Mouse (Mus musculus): Measurements from ENCODE around the gene Tmem236. TPM values are rescaled to one million over a fixed set of nuclear protein-coding genes. Genes with fewer than 3 reads are reported as not detected.

Tmem236 gene
- 0.03 TPM for polyA plus RNA-seq (2021)

DNA sequence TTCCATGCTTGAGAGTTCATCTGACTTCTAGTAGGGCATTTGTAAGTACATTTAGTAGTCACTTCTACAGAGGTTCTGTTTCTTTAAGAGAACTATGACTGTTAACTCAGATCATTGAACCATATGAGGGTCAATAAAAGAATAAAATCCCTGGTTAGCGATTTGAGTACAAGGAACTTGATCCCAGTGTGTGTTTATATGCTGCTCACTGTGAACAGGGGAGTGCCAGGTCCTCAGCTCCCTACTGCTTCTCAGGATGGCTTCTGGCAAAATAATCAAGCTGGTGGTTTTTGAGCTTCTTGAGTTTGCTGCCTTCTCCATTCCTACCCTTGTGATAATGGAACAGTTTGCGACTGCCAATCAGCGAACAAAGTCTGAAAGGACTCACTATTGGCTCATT lies at the start of gene Tmem236:
Gene Tmem236, plus strand, starts transcription at position 190 of the 400 bp plus-strand sequence.
- no peak for ATAC-seq
- no peak for TF ChIP-seq CTCF (IDR thresholded peaks at IDR 0.05)
- in situ Hi-C loops (cut with MboI; ENCODE audit: low pct_unique_long_range_greater_than_20kb) = no loop called here

DNA sequence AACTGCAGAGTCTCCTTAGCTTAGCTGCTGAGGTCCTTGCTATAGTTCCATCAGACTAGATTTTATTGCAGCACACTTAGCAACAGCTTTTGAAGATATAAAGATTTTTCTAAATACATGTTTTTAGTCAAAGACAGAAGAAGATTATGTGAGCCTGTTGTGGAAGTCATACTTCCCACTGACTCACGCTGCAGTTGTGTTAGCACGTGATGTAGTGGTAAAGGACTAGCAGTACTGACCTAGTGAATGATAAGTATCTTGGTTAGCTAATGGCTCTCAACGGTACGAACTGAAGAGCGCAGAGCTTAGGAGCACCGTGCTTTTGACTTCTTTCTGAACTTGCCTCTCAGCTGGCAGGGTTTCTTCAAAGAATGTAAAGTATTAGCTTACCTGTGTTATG lies 47.9 kb upstream of the Tmem236 start:
- no peak for TF ChIP-seq CTCF (IDR thresholded peaks at IDR 0.05)
- ATAC-seq (no peak), DNase-seq (ENCODE audit: low read depth, low spot score) (no peak)
- CTCF ChIA-PET = interaction anchor here (1.6 to 1.8 kb wide), 2 partner anchors 25 to 79 kb away, joined by 3 to 5 read pairs; no protein-coding TSS in a partner anchor
- POLR2A ChIA-PET = no interaction called here
- in situ Hi-C loops (cut with MboI; ENCODE audit: low pct_unique_long_range_greater_than_20kb) = loop anchor here (25.0 kb wide), 2 partner anchors 89 to 839 kb away; no protein-coding TSS in a partner anchor
- no peaks in the 10 kb centered on the region for H3K27me3 ChIP-seq

More for the DNA sequence above, at the start of gene Tmem236:
- CTCF ChIA-PET = no interaction called here
- POLR2A ChIA-PET = no interaction called here
- DNase-seq (ENCODE audit: low read depth, low spot score) = no peak
- H3K27me3 ChIP-seq = peaks cover 17% of the 10 kb centered on the region

DNA sequence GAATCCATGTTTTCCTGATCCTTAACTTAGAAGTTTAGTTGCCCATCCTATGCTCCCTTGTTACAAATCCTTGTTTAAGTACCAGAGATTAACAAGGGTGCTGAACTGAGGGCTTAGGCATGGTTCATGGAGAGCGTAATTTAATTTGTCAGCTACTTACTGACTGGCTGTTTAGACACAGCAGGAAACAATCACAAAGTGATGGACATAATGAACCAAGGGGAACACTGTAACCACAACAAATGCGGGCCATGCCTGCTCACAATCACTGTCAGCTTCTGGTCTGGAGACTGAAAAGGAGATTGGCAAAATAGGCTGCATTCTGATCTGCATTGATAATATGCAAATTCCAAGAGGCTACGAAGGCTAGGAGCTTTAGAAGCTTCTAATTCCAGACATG lies 46.7 kb upstream of the Tmem236 start:
- in situ Hi-C loops (cut with MboI; ENCODE audit: low pct_unique_long_range_greater_than_20kb) = loop anchor here (25.0 kb wide), 2 partner anchors 90 to 840 kb away; no protein-coding TSS in a partner anchor

DNA sequence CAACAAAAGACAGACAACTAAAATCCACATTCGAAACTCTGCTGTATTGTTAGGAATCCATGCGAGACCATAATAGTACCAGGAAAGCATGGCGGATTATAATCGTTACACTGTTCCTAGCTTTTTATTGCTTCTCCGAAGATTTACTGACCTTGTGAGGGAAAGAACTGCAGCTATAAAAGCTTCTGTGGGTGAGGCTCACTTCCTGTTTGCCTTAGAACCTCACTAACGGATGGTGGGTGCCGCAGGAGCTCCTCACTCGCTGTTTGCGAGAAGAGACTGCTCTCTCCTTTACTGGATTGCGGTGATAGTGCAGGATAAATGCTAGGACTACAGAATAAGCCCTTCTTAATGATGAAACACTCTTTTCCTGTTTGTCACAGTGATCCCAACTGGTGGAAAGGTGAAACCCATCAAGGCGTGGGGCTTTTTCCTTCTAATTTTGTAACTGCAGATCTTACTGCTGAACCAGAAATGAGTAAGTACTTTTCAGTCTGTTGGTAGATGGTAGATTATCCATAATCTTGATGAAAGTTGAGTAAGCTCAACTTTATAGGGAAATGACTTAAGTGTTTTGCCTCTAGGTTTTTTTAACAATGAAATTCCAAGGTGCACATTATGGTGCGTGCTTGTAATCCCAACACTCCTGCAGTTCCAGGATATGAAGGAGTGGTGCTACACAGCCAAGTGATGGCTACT lies 43.5 kb upstream of the Tmem236 start:
- ATAC-seq = no peak
- no peak for DNase-seq (ENCODE audit: low read depth, low spot score)
- ChIA-PET POLR2A (no interaction called here), CTCF (interaction anchor here (1.3 kb wide), 1 partner anchor 25 kb away, joined by 3 read pairs; no protein-coding TSS in a partner anchor)
- no peaks in the 10 kb centered on the region for H3K27me3 ChIP-seq
- in situ Hi-C loops (cut with MboI; ENCODE audit: low pct_unique_long_range_greater_than_20kb) = loop anchor here (25.0 kb wide), 2 partner anchors 93 to 843 kb away; no protein-coding TSS in a partner anchor
- no peak for TF ChIP-seq CTCF (IDR thresholded peaks at IDR 0.05)

More for the DNA sequence above, 46.7 kb upstream of the Tmem236 start:
- CTCF ChIA-PET = interaction anchor here (1.3 to 1.8 kb wide), 3 partner anchors 13 to 80 kb away, joined by 3 to 5 read pairs (median 3); no protein-coding TSS in a partner anchor
- ATAC-seq (no peak), DNase-seq (ENCODE audit: low read depth, low spot score) (no peak)
- TF ChIP-seq CTCF (IDR thresholded peaks at IDR 0.05) = no peak
- H3K27me3 ChIP-seq = no peaks in the 10 kb centered on the region
- POLR2A ChIA-PET = interaction anchor here (0.6 kb wide), 1 partner anchor 102 kb away, joined by 4 read pairs; no protein-coding TSS in a partner anchor

DNA sequence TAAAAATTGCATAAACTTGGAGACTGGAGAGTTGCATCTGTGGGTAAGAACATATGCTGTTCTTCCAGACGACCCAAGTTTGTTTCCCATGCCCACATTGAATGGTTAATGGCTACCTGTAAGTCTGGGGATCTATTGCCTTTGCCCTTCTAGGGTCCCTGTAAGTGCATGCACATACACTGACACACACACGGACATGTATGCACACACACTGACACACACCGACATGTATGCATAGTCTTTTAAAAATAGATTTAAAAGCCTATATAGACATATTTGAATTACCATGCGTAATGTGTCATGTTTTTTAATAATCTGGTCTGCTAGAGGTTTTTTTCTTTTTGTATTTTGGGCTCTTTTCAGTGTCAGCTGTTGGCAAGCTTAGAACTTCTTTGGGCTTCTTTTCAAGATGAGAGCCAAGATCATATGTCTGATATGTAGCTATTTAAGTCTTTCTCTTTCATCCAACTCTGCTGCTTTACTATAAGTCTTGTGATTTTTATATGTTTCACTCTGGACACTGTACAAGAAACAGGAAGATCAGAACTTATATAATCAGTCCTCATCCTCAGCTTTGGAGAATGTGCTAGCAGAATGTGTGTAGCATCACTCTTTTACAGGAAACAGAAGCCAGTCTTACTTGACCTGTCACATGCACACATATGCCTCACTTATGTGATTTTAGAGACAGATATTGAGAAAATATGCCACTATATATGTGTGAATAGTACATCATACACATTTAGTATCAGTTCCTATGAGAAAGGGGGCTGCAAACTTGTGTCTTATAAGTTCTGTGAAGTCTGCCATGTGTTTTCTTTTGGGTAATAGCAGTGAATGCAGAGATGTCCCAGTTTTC lies 41.6 kb upstream of the Tmem236 start:
- ATAC-seq = no peak
- TF ChIP-seq CTCF (IDR thresholded peaks at IDR 0.05) = no peak
- DNase-seq (ENCODE audit: low read depth, low spot score) = no peak
- H3K27me3 ChIP-seq = no peaks in the 10 kb centered on the region
- ChIA-PET POLR2A (no interaction called here), CTCF (no interaction called here)
- in situ Hi-C loops (cut with MboI; ENCODE audit: low pct_unique_long_range_greater_than_20kb) = loop anchor here (25.0 kb wide), 2 partner anchors 95 to 845 kb away; no protein-coding TSS in a partner anchor

DNA sequence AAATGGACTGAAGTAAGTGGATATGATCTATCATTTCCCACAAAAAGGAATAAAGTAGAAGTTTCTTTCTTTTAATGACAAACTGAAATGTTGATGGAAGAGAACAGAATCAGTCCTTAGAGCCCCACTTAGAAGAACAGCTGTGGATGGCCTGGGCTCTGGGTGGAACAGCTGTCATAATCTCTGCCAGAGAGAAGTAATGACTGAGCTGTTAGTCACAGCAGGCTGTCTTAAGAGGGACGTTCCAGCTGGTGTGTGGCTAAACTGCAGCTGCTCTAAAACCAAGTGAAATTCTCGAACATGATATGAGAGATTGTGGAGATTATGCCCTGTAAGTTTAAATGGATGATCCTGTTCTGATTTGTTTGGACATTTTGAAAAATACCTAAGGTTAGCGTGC lies 37.4 kb upstream of the Tmem236 start:
- DNase-seq (ENCODE audit: low read depth, low spot score) (no peak), ATAC-seq (no peak)
- H3K27me3 ChIP-seq = no peaks in the 10 kb centered on the region
- CTCF ChIA-PET = no interaction called here
- POLR2A ChIA-PET = interaction anchor here (0.6 kb wide), 1 partner anchor 9 kb away, joined by 4 read pairs; no protein-coding TSS in a partner anchor
- no peak for TF ChIP-seq CTCF (IDR thresholded peaks at IDR 0.05)
- in situ Hi-C loops (cut with MboI; ENCODE audit: low pct_unique_long_range_greater_than_20kb) = loop anchor here (25.0 kb wide), 2 partner anchors 100 to 850 kb away; no protein-coding TSS in a partner anchor

DNA sequence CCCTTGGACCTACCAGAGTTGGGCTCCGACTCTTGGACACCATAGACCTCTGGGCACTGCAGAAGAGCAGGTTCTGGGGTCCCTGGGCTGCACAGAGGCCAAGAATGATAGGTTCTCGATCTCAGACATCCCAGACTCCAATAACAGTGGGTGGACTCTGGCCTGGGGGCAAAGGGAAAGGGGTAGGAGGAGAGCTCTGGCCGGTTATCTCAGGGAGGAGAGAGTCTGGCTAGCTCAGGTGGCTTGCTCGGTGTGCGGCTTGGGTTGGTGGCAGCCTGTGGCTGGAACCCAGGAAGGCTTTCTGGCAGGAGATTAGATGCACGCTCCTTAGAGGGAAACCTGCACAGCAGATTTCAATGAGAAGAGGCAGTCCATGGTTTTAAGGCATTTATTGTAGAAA lies 34.7 kb upstream of the Tmem236 start:
- ChIA-PET POLR2A (no interaction called here), CTCF (interaction anchor here (1.0 to 2.3 kb wide), 3 partner anchors 11 to 16 kb away, joined by 3 to 5 read pairs (median 3); no protein-coding TSS in a partner anchor)
- TF ChIP-seq CTCF (IDR thresholded peaks at IDR 0.05) = no peak
- in situ Hi-C loops (cut with MboI; ENCODE audit: low pct_unique_long_range_greater_than_20kb) = loop anchor here (25.0 kb wide), 2 partner anchors 102 to 852 kb away; no protein-coding TSS in a partner anchor
- no peaks in the 10 kb centered on the region for H3K27me3 ChIP-seq
- DNase-seq (ENCODE audit: low read depth, low spot score) (no peak), ATAC-seq (no peak)

DNA sequence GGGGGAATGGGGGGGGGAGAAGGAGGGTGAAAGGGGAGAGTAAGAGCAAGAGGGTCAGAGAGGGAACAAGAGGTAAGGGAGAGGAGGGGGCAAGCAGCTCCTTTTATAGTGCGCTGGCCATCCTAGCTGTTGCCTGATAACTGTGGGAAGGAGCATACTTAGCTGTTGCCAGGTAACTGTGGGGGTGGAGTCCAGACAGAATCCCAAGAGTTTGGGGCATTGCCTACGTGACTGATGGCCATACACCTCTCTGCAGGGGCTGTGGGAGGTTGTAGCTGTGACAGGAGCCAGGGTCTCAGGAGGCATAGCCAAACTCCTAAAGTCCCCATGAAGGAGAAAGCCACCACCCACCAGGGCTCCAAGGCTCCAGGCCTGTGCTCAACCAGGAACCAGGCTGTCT lies 34.3 kb upstream of the Tmem236 start:
- CTCF ChIA-PET = interaction anchor here (1.0 to 2.3 kb wide), 4 partner anchors 11 to 16 kb away, joined by 3 to 5 read pairs (median 3); no protein-coding TSS in a partner anchor
- H3K27me3 ChIP-seq = no peaks in the 10 kb centered on the region
- ATAC-seq (no peak), DNase-seq (ENCODE audit: low read depth, low spot score) (no peak)
- no peak for TF ChIP-seq CTCF (IDR thresholded peaks at IDR 0.05)
- POLR2A ChIA-PET = no interaction called here
- in situ Hi-C loops (cut with MboI; ENCODE audit: low pct_unique_long_range_greater_than_20kb) = loop anchor here (25.0 kb wide), 2 partner anchors 103 to 853 kb away; no protein-coding TSS in a partner anchor

DNA sequence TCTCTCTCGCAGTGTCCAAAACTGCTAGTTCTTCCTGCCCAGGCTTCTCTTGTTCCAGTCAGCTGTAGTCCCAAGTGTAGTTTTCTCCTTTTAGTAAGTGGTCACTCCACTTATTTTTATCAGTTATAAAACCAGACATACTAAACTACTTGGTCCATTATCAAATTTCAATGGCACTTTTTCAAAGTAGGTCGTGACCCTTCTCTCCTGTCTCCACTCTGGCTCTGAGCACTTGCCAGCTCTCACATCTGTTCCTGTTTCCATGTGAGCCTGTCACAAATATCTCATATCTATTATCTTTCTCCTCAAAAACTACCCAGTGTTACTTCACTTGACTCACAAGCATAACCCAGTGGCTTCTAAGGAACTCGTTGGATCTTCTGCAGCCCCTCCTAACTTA lies 29.0 kb upstream of the Tmem236 start:
- ATAC-seq (no peak), DNase-seq (ENCODE audit: low read depth, low spot score) (no peak)
- in situ Hi-C loops (cut with MboI; ENCODE audit: low pct_unique_long_range_greater_than_20kb) = loop anchor here (25.0 kb wide), 2 partner anchors 108 to 858 kb away; no protein-coding TSS in a partner anchor
- H3K27me3 ChIP-seq = no peaks in the 10 kb centered on the region
- CTCF ChIA-PET = interaction anchor here (1.4 to 2.4 kb wide), 4 partner anchors 97 to 862 kb away, joined by 3 to 12 read pairs (median 6); no protein-coding TSS in a partner anchor
- POLR2A ChIA-PET = interaction anchor here (0.6 kb wide), 1 partner anchor 8 kb away, joined by 4 read pairs; no protein-coding TSS in a partner anchor
- no peak for TF ChIP-seq CTCF (IDR thresholded peaks at IDR 0.05)

DNA sequence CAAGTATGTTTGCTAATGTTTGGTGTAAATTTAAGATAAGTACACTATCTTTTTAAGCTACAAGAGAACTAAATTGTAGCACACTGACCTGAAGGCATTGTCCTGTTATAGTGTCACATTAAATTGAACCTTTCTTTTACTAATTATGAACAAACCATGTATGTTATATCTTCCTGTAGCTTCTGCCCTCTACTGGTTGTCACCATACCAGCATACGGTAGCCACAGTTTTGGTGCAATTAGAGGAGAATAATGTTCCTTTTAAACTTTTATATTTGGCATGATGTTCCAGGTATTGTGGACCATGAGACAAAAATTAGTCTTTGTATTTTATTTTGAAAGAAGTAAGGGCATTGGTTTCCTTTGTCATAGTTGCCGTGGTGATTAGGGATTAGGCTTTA lies 27.4 kb upstream of the Tmem236 start:
- ChIA-PET POLR2A (no interaction called here), CTCF (interaction anchor here (1.6 to 2.4 kb wide), 4 partner anchors 98 to 148 kb away, joined by 3 to 12 read pairs (median 7); no protein-coding TSS in a partner anchor)
- no peaks in the 10 kb centered on the region for H3K27me3 ChIP-seq
- in situ Hi-C loops (cut with MboI; ENCODE audit: low pct_unique_long_range_greater_than_20kb) = loop anchor here (25.0 kb wide), 2 partner anchors 110 to 860 kb away; no protein-coding TSS in a partner anchor
- TF ChIP-seq CTCF (IDR thresholded peaks at IDR 0.05) = peak; percentile 55
- ATAC-seq (no peak), DNase-seq (ENCODE audit: low read depth, low spot score) (no peak)

All from Patski (cell line).